Mouse (Mus musculus): ENCODE results near the gene Faim2. TPM values are rescaled to one million over a fixed set of nuclear protein-coding genes. Genes with fewer than 3 reads are reported as not detected.

The Faim2 gene
- total and polyA plus RNA-seq, 2 experiments from 2014 or later = 42.0 to 72.0 TPM

- no peak overlapping the region for H3K27ac ChIP-seq (ENCODE audit: low read depth, low read length)
- no peak overlapping the region for H3K4me2 ChIP-seq (ENCODE audit: low read depth, low read length, poor library complexity, severe bottlenecking)
- peaks cover 21% of the 10 kb centered on the region for H3K36me3 ChIP-seq (ENCODE audit: insufficient read depth, low read length)
- no peak overlapping the region for H3K4me3 ChIP-seq (ENCODE audit: low read depth, low read length)
- H3K9me3 ChIP-seq (ENCODE audit: low read length) = no peaks in the 10 kb centered on the region
- 53% methylated on average over 7 of the region's 7 CpGs for WGBS
- no peaks in the 10 kb centered on the region for H3K4me1 ChIP-seq (ENCODE audit: insufficient read depth, low read length)
- ATAC-seq (ENCODE audit: low FRiP score) = no peak
- H3K27me3 ChIP-seq (ENCODE audit: insufficient read depth, low read length) = no peaks in the 10 kb centered on the region
- no peak for TF ChIP-seq CTCF (IDR thresholded peaks at IDR 0.05)
- H3K9ac ChIP-seq (replicated peaks; ENCODE audit: low read length, poor library complexity, severe bottlenecking) = no peak overlapping the region
- no peak for DNase-seq (ENCODE audit: low spot score)
Observed at GRCm38 (mm10) chr15:99517715-99518114, 10.2 kb downstream of the Faim2 start.

- ATAC-seq (ENCODE audit: low FRiP score) = no peak
- DNase-seq (ENCODE audit: low spot score) = no peak
- Histone ChIP-seq H3K4me2 (ENCODE audit: low read depth, low read length, poor library complexity, severe bottlenecking) (no peak overlapping the region), H3K4me1 (ENCODE audit: insufficient read depth, low read length) (no peaks in the 10 kb centered on the region), H3K9me3 (ENCODE audit: low read length) (no peaks in the 10 kb centered on the region), H3K36me3 (ENCODE audit: insufficient read depth, low read length) (peaks cover 19% of the 10 kb centered on the region), H3K27me3 (ENCODE audit: insufficient read depth, low read length) (no peaks in the 10 kb centered on the region), H3K9ac (replicated peaks; ENCODE audit: low read length, poor library complexity, severe bottlenecking) (no peak overlapping the region), H3K27ac (ENCODE audit: low read depth, low read length) (no peak overlapping the region), H3K4me3 (ENCODE audit: low read depth, low read length) (no peak overlapping the region)
- WGBS = 67% methylated on average over 8 of the region's 8 CpGs
- TF ChIP-seq CTCF (IDR thresholded peaks at IDR 0.05) = no peak
Observed at GRCm38 (mm10) chr15:99516715-99517114, 11.2 kb downstream of the Faim2 start.

- H3K9me3 ChIP-seq (ENCODE audit: low read length) = no peaks in the 10 kb centered on the region
- H3K4me2 ChIP-seq (ENCODE audit: low read depth, low read length, poor library complexity, severe bottlenecking) = no peak overlapping the region
- TF ChIP-seq CTCF (IDR thresholded peaks at IDR 0.05) = no peak
- 75% methylated on average over 15 of the region's 15 CpGs for WGBS
- H3K9ac ChIP-seq (replicated peaks; ENCODE audit: low read length, poor library complexity, severe bottlenecking) = no peak overlapping the region
- H3K4me1 ChIP-seq (ENCODE audit: insufficient read depth, low read length) = no peaks in the 10 kb centered on the region
- no peak for ATAC-seq (ENCODE audit: low FRiP score)
- H3K27me3 ChIP-seq (ENCODE audit: insufficient read depth, low read length) = no peaks in the 10 kb centered on the region
- no peak for DNase-seq (ENCODE audit: low spot score)
- H3K36me3 ChIP-seq (ENCODE audit: insufficient read depth, low read length) = peaks cover 16% of the 10 kb centered on the region
- H3K27ac ChIP-seq (ENCODE audit: low read depth, low read length) = no peak overlapping the region
- H3K4me3 ChIP-seq (ENCODE audit: low read depth, low read length) = no peak overlapping the region
Observed at GRCm38 (mm10) chr15:99511797-99512525, 16.0 kb downstream of the Faim2 start.

- no peak overlapping the region for H3K4me2 ChIP-seq (ENCODE audit: low read depth, low read length, poor library complexity, severe bottlenecking)
- H3K27me3 ChIP-seq (ENCODE audit: insufficient read depth, low read length) = no peaks in the 10 kb centered on the region
- TF ChIP-seq CTCF (IDR thresholded peaks at IDR 0.05) = no peak
- ATAC-seq (ENCODE audit: low FRiP score) (no peak), DNase-seq (ENCODE audit: low spot score) (no peak)
- peaks cover 19% of the 10 kb centered on the region for H3K36me3 ChIP-seq (ENCODE audit: insufficient read depth, low read length)
- no peaks in the 10 kb centered on the region for H3K9me3 ChIP-seq (ENCODE audit: low read length)
- no peak overlapping the region for H3K9ac ChIP-seq (replicated peaks; ENCODE audit: low read length, poor library complexity, severe bottlenecking)
- WGBS = 90% methylated on average over 3 of the region's 3 CpGs
- H3K27ac ChIP-seq (ENCODE audit: low read depth, low read length) = no peak overlapping the region
- H3K4me3 ChIP-seq (ENCODE audit: low read depth, low read length) = no peak overlapping the region
- H3K4me1 ChIP-seq (ENCODE audit: insufficient read depth, low read length) = no peaks in the 10 kb centered on the region
Observed at GRCm38 (mm10) chr15:99510621-99511020, 17.3 kb downstream of the Faim2 start.

- Histone ChIP-seq H3K4me2 (ENCODE audit: low read depth, low read length, poor library complexity, severe bottlenecking) (no peak overlapping the region), H3K27ac (ENCODE audit: low read depth, low read length) (no peak overlapping the region), H3K4me3 (ENCODE audit: low read depth, low read length) (no peak overlapping the region), H3K36me3 (ENCODE audit: insufficient read depth, low read length) (peaks cover 19% of the 10 kb centered on the region), H3K9ac (replicated peaks; ENCODE audit: low read length, poor library complexity, severe bottlenecking) (no peak overlapping the region), H3K9me3 (ENCODE audit: low read length) (no peaks in the 10 kb centered on the region), H3K4me1 (ENCODE audit: insufficient read depth, low read length) (no peaks in the 10 kb centered on the region), H3K27me3 (ENCODE audit: insufficient read depth, low read length) (no peaks in the 10 kb centered on the region)
- TF ChIP-seq CTCF (IDR thresholded peaks at IDR 0.05) = no peak
- WGBS = 92% methylated on average over 7 of the region's 7 CpGs
- DNase-seq (ENCODE audit: low spot score) (no peak), ATAC-seq (ENCODE audit: low FRiP score) (no peak)
Observed at GRCm38 (mm10) chr15:99509840-99510239, 18.1 kb downstream of the Faim2 start.

- Histone ChIP-seq H3K4me1 (ENCODE audit: insufficient read depth, low read length) (peaks cover 3% of the 10 kb centered on the region; the same call in 1 of the 2 replicates), H3K9ac (replicated peaks; ENCODE audit: low read length, poor library complexity, severe bottlenecking) (no peak overlapping the region), H3K27me3 (ENCODE audit: insufficient read depth, low read length) (no peaks in the 10 kb centered on the region; the same call in 1 of the 2 replicates), H3K4me2 (ENCODE audit: low read depth, low read length, poor library complexity, severe bottlenecking) (no peak overlapping the region), H3K4me3 (ENCODE audit: low read depth, low read length) (no peak overlapping the region), H3K27ac (ENCODE audit: low read depth, low read length) (no peak overlapping the region), H3K36me3 (ENCODE audit: insufficient read depth, low read length) (peaks cover 16% of the 10 kb centered on the region), H3K9me3 (ENCODE audit: low read length) (no peaks in the 10 kb centered on the region)
- DNase-seq (ENCODE audit: low spot score) (no peak), ATAC-seq (ENCODE audit: low FRiP score) (no peak)
- TF ChIP-seq CTCF (IDR thresholded peaks at IDR 0.05) = no peak
- WGBS = 82% methylated on average over 15 of the region's 15 CpGs
Observed at GRCm38 (mm10) chr15:99505324-99506095, 22.5 kb downstream of the Faim2 start.
